Mouse (Mus musculus) megakaryocyte, embryonic 14.5 days (primary cell): ENCODE measurements around the gene Taok1.

Experiments
- FLI1 ChIP-seq: IDR thresholded peaks from 2 replicates; pipeline ENCODE4 v1.6.1; 2012; ENCODE audit warnings: low read length, inconsistent platforms, mixed read lengths
- GATA1 ChIP-seq: IDR thresholded peaks from 3 replicates; pipeline ENCODE4 v1.6.1; 2012; ENCODE audit warnings: mixed read lengths, low read length, inconsistent platforms, borderline replicate concordance

- no peak for TF ChIP-seq GATA1
- no peak for TF ChIP-seq FLI1
Measured at GRCm38 (mm10) chr11:77515637-77516552, 91.7 kb downstream of the Taok1 start, which contains the start of gene Trp53i13.
